Mouse (Mus musculus): ENCODE results near the gene Zfp976.
"Not testable (repeated sequence)": the region's sequence is repeated elsewhere in the genome, so short reads cannot be mapped to it uniquely, and the experiment has no call there.

Zfp976 gene

GRCm38 (mm10) chr7:42642152-42643115 lies at the start of gene Zfp976:
Zfp976 (minus strand) TSS chr7:42642588.
- DNase-seq (ENCODE audit: low spot score) = peak; percentile 77

DNA sequence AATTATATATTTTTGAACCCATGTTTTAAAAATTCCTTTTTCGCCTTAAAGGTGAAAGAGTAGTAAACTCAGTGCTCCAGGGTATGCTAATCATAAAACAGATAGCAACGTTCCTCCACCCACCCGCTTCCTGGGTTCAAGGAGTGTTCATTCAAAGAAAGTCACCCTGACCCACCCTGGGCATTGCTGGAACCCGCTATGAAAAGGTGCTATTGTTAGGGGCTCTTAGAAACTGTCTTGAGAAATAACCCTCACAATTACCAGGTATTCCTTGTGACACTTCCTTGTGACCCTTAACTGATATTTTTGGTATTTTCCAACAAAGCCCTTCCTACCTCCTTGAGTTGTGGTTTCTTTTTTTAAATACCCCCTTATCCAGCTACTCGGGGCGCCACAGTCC lies 37.7 kb upstream of the Zfp976 start:
- not testable (repeated sequence) for DNase-seq (ENCODE audit: low spot score)

DNA sequence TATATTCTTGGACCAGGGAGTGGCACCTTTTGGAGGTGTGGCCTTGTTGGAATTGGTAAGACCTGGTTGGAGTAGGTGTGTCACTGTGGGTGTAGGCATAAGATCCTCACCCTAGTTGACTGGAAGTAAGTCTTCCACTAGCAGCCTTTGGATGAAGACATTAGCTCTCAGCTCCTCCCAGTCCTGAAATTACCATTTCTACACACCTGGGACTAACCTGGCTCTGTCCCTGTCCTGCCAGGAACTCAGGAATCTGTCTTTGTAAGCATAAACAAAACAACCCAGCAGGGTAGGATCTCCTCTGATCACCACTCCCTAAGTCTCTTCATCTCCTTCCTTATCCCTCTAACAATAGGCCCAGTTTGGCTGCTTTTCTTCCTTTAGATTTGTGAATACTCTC lies 37.3 kb upstream of the Zfp976 start:
- DNase-seq (ENCODE audit: low spot score) = not testable (repeated sequence)

DNA sequence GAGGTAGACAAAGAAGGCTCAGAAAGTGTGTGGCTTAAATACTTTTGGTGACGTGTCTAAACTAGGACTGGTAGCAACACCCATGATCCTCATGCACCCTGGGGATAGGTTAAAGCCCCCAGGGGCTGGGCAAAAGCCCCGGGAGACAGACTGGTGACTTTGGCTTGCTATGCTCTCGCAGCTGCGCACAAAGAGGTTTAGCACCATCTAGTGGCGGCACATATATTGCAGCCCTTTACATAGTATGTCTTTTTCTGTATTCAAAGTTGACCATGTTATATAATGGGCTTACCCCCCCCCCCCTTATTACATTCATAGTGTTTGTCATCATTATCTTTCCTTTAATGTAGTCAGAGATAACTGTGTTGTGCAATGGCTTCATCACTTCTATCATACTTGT lies 17.8 kb upstream of the Zfp976 start:
- DNase-seq (ENCODE audit: low spot score) = peak; percentile 10

DNA sequence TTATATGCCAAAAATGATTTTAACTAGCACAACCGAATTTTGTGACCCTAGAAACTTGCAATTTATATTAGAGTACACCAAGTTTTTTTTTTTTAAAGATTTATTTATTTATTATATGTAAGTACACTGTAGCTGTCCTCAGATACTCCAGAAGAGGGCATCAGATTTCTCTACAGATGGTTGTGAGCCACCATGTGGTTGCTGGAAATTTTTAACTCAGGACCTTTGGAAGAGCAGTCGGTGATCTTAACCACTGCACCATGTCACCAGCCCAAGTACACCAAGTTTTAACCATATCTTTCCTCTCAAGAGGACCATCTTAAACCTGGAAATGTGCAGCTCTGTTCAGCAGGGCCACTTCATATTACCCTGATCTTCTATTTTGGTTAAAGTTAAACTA lies 12.8 kb upstream of the Zfp976 start:
- not testable (repeated sequence) for DNase-seq (ENCODE audit: low spot score)

DNA sequence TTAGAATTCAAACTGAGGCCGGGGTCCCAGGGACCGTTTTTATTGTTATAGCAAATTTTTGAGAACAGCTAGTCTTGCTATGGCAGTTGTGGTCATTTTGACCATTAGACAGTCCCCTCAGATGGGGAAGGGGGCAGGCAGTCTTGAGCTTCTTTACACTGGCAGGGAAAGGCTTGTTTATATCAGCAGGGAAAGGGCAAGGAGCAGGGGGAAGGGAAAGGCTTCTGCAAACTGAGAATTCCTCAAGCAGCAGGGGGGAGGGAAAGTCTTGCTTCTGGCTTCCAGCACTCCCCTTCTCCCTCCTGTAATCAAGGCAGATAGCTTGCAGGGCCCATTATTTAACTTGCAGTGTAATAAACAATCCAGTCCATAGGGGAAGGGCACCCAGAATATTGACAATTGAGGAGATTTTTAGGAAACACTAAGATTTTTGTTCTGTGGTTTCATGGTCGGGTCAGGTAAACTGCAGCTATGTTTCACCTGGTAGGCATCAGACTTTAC lies 782 bp upstream of the Zfp976 start:
- not testable (repeated sequence) for DNase-seq (ENCODE audit: low spot score)

DNA sequence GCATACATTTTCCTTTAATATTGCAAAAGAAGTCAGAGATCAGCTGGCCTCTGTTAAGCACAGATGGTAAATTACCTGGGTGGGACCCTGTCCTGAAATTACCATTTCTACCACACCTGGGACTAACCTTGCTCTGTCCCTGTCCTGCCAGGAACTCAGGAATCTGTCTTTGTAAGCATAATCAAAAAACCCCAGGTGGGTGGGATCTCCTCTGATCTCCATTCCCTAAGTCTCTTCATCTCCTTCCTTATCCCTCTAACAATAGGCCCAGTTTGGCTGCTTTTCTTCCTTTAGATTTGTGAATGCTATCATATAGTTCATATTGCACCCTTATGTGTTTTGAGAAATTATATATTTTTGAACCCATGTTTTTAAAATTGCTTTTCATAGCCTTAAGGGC lies 11.4 kb downstream of the Zfp976 start:
- DNase-seq (ENCODE audit: low spot score) = not testable (repeated sequence)

DNA sequence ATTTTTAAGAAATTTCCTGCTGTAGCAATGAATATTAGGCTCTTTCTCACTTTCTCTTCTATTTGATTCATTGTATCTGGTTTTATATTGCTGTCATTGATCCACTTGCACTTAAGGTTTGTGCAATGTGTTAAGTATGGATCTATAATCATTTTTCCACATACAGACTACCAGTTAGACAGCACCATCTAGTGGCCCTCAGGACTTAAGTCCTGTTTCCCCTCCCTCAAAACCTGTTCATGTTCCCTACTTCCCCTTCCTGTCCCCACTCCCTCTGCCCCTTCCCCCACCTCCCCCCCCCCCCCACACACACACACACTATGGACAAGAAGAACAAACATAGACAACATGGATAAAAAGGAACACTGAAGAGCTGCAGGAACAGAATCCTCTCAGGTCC lies 46.7 kb downstream of the Zfp976 start:
- DNase-seq (ENCODE audit: low spot score) = not testable (repeated sequence)

DNA sequence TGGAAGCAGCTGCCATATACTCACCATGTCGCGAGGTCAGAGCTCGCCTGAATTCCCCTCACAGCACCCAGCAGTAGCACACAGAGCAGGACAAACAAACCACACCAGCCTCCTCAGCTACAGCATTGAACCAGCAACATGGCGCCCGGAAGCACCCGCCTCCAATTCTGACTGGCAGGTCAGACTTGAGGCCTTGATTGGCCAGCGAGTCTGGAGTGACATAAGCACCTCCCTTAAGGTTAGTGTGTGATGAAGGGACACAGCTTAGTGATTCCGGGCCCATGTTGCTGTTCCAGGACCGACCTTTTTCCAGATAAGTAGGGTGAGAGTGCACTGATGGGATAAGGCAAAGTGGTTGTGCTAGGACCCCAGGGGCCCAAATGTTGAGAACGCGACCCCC lies 50.0 kb downstream of the Zfp976 start, which contains the start of gene Zfp977:
Gene Zfp977 (minus strand): TSS at position 135 of the 400 bp plus-strand sequence.
- DNase-seq (ENCODE audit: low spot score) = peak; percentile 63

GRCm38 (mm10) chr7:42591311-42591710 lies 51.1 kb downstream of the Zfp976 start:
- DNase-seq (ENCODE audit: low spot score) = not testable (repeated sequence)

DNA sequence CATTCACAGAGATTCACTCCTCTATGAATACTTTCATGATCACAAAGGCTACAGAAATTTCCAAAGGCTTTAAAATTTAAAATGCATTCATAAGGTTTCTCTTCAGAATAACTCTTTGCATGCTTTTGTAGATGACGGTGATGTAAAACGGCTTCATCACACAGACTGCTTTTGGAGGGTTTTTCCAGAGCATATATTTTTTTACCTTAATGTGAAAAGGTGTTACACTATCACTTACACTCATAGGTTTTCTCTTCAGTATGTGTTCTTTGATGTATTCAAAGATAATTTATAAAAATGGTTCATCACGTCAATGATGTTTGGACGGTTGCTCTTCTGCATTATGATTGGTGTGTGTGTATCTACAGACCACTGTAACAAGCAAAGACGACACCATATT lies 63.9 kb downstream of the Zfp976 start, which contains the start of gene Gm21028:
Gene Gm21028 (minus strand): TSS at position 101 of the 400 bp plus-strand sequence.
- no peak for DNase-seq (ENCODE audit: low spot score)

Data from testis, postnatal 14 days (tissue).